Comparison of ENCODE assay signal across 22 mouse cellular contexts in genomic region chr4:132964064-132964463, GRCm38 (mm10). TPM values are rescaled to one million over a fixed set of nuclear protein-coding genes. Genes with fewer than 3 reads are reported as not detected.
A peak's percentile ranks its signal among the peaks of the same experiment; 100 is the strongest.
DNase-seq lines count a peak whose midpoint lies in the region; ATAC-seq and TF ChIP-seq lines count a peak whose summit lies in the region.
"Had no signal": no experiment of that assay in that cellular context is flagged by ENCODE, and none has a peak within 500 bp of the region (broad histone marks: within the 10 kb centered on the region; RNA-seq: fewer than 3 reads in every experiment).

No protein-coding gene starts in this region.

- H3K36me3 ChIP-seq in forebrain, embryonic 12.5 days (replicated peaks): no peaks in the 10 kb centered on the region
- no peaks in the 10 kb centered on the region for H3K36me3 ChIP-seq in forebrain, embryonic 15.5 days
- no peaks in the 10 kb centered on the region for H3K36me3 ChIP-seq in midbrain, embryonic 12.5 days
- H3K36me3 ChIP-seq in midbrain, embryonic 11.5 days (ENCODE audit: control insufficient read depth, insufficient read depth, low read length): no peaks in the 10 kb centered on the region
- H3K36me3 ChIP-seq in midbrain, embryonic 13.5 days: no peaks in the 10 kb centered on the region
- no peaks in the 10 kb centered on the region for H3K36me3 ChIP-seq in kidney, adult 2 months (ENCODE audit: control insufficient read depth, insufficient read depth, low read length)
- H3K36me3 ChIP-seq: G1E; liver, embryonic 13.5 days had no signal

- H3K9me3 ChIP-seq in forebrain, embryonic 12.5 days: no peaks in the 10 kb centered on the region
- H3K9me3 ChIP-seq in forebrain, embryonic 15.5 days: no peaks in the 10 kb centered on the region
- H3K9me3 ChIP-seq in midbrain, embryonic 12.5 days: no peaks in the 10 kb centered on the region
- H3K9me3 ChIP-seq in midbrain, embryonic 11.5 days (ENCODE audit: control insufficient read depth, low read length): no peaks in the 10 kb centered on the region
- H3K9me3 ChIP-seq in midbrain, embryonic 13.5 days: no peaks in the 10 kb centered on the region
- H3K9me3 ChIP-seq: G1E; liver, embryonic 13.5 days had no signal

- TF ChIP-seq POLR2A in kidney, adult 2 months (IDR thresholded peaks at IDR 0.05; ENCODE audit: low read depth, low read length): no peak

- no peak overlapping the region for H3K9ac ChIP-seq in forebrain, embryonic 12.5 days
- no peak overlapping the region for H3K9ac ChIP-seq in forebrain, embryonic 15.5 days (replicated peaks)
- H3K9ac ChIP-seq in midbrain, embryonic 12.5 days (replicated peaks): no peak overlapping the region
- H3K9ac ChIP-seq in midbrain, embryonic 11.5 days (ENCODE audit: low read length): no peak overlapping the region
- H3K9ac ChIP-seq in midbrain, embryonic 13.5 days (replicated peaks): no peak overlapping the region
- H3K9ac ChIP-seq: liver, embryonic 13.5 days had no signal

- no peak for TF ChIP-seq CTCF in kidney, adult 2 months (conservative IDR thresholded peaks at IDR 0.05; ENCODE audit: insufficient read depth, insufficient read length, low read depth, low read length)

- no peak for ATAC-seq in forebrain, embryonic 12.5 days (ENCODE audit: low FRiP score)
- ATAC-seq in forebrain, embryonic 15.5 days (replicated peaks): no peak
- ATAC-seq in midbrain, embryonic 12.5 days (ENCODE audit: low FRiP score, low read depth): no peak
- ATAC-seq in midbrain, embryonic 11.5 days (ENCODE audit: low FRiP score): no peak
- no peak for ATAC-seq in midbrain, embryonic 13.5 days
- ATAC-seq: Patski had no signal

- H3K4me3 ChIP-seq in forebrain, embryonic 12.5 days (replicated peaks): no peak overlapping the region
- H3K4me3 ChIP-seq in forebrain, embryonic 15.5 days: no peak overlapping the region
- no peak overlapping the region for H3K4me3 ChIP-seq in midbrain, embryonic 12.5 days
- H3K4me3 ChIP-seq in midbrain, embryonic 11.5 days (ENCODE audit: low read depth, low read length): no peak overlapping the region
- no peak overlapping the region for H3K4me3 ChIP-seq in midbrain, embryonic 13.5 days (replicated peaks)
- H3K4me3 ChIP-seq in kidney, adult 2 months (ENCODE audit: insufficient read depth, low read depth, low read length): no peak overlapping the region
- H3K4me3 ChIP-seq: gastrocnemius, adult 2 months; layer of hippocampus, adult 2 months; liver, embryonic 13.5 days had no signal

- H3K4me2 ChIP-seq in forebrain, embryonic 12.5 days: no peak overlapping the region
- H3K4me2 ChIP-seq in forebrain, embryonic 15.5 days (replicated peaks): no peak overlapping the region
- H3K4me2 ChIP-seq in midbrain, embryonic 12.5 days (replicated peaks): no peak overlapping the region
- no peak overlapping the region for H3K4me2 ChIP-seq in midbrain, embryonic 11.5 days
- no peak overlapping the region for H3K4me2 ChIP-seq in midbrain, embryonic 13.5 days (replicated peaks)
- H3K4me2 ChIP-seq: liver, embryonic 13.5 days had no signal

- no peaks in the 10 kb centered on the region for H3K27me3 ChIP-seq in forebrain, embryonic 12.5 days
- H3K27me3 ChIP-seq in forebrain, embryonic 15.5 days: no peaks in the 10 kb centered on the region
- H3K27me3 ChIP-seq in midbrain, embryonic 12.5 days: no peaks in the 10 kb centered on the region
- no peaks in the 10 kb centered on the region for H3K27me3 ChIP-seq in midbrain, embryonic 11.5 days (ENCODE audit: control insufficient read depth, insufficient read depth, low read length)
- H3K27me3 ChIP-seq in midbrain, embryonic 13.5 days: no peaks in the 10 kb centered on the region
- H3K27me3 ChIP-seq in kidney, adult 2 months (replicated peaks; ENCODE audit: control insufficient read depth, insufficient read depth, low read length): no peaks in the 10 kb centered on the region
- H3K27me3 ChIP-seq: liver, embryonic 13.5 days; Patski had no signal

- H3K27ac ChIP-seq in forebrain, embryonic 12.5 days: peak overlapping the region; percentile 78; the same call in 1 of the 2 replicates
- no peak overlapping the region for H3K27ac ChIP-seq in forebrain, embryonic 15.5 days (replicated peaks)
- peak overlapping the region; percentile 58 for H3K27ac ChIP-seq in midbrain, embryonic 12.5 days (replicated peaks)
- H3K27ac ChIP-seq in midbrain, embryonic 11.5 days (ENCODE audit: low read depth, low read length): no peak overlapping the region
- peak overlapping the region; percentile 64; the same call in 1 of the 2 replicates for H3K27ac ChIP-seq in midbrain, embryonic 13.5 days
- H3K27ac ChIP-seq in kidney, adult 2 months (ENCODE audit: insufficient read depth, low read depth, low read length): no peak overlapping the region
- H3K27ac ChIP-seq: gastrocnemius, adult 2 months; layer of hippocampus, adult 2 months; liver, embryonic 13.5 days; stomach, postnatal 0 days had no signal

- 25% methylated on average over 3 of the region's 3 CpGs for WGBS in forebrain, embryonic 12.5 days
- 28% methylated on average over 3 of the region's 3 CpGs for WGBS in forebrain, embryonic 15.5 days
- 21% methylated on average over 3 of the region's 3 CpGs for WGBS in midbrain, embryonic 12.5 days
- 26% methylated on average over 3 of the region's 3 CpGs for WGBS in midbrain, embryonic 11.5 days
- 27% methylated on average over 3 of the region's 3 CpGs for WGBS in midbrain, embryonic 13.5 days
- WGBS in kidney, adult 2 months: 89% methylated on average over 3 of the region's 3 CpGs

- H3K4me1 ChIP-seq in forebrain, embryonic 12.5 days: peaks cover 45% of the 10 kb centered on the region
- peaks cover 9% of the 10 kb centered on the region for H3K4me1 ChIP-seq in forebrain, embryonic 15.5 days
- peaks cover 38% of the 10 kb centered on the region for H3K4me1 ChIP-seq in midbrain, embryonic 12.5 days
- peaks cover 13% of the 10 kb centered on the region for H3K4me1 ChIP-seq in midbrain, embryonic 11.5 days (ENCODE audit: control insufficient read depth, insufficient read depth, low read length)
- peaks cover 32% of the 10 kb centered on the region for H3K4me1 ChIP-seq in midbrain, embryonic 13.5 days (replicated peaks)
- H3K4me1 ChIP-seq in kidney, adult 2 months (ENCODE audit: control insufficient read depth, insufficient read depth, low read length): peaks cover 12% of the 10 kb centered on the region

- DNase-seq in midbrain, embryonic 11.5 days (ENCODE audit: low spot score, missing footprints): no peak
- no peak for DNase-seq in adrenal gland, adult 8-10 months
- no peak for DNase-seq in kidney, adult 2 months
- DNase-seq: adrenal gland, postnatal 10 days; cerebellum, adult 8-10 months; cerebellum, postnatal 36 days; embryo, embryonic 11 days; gastrocnemius, adult 2 months; kidney, postnatal 25 days; liver, embryonic 13.5 days; lung, adult 2 months; lung, postnatal 14 days; thymus, adult 2 months; thymus, postnatal 4 days had no signal

RNA-seq across cellular contexts. Expression of gene Fgr, which starts 9.8 kb away (rescaled TPM):
- 0.12 and 0.20 TPM in 2 replicates for polyA plus RNA-seq in forebrain, embryonic 12.5 days (2016; fragmentation: Nextera tagmentation; extraction: Ambion mirVana)
- polyA plus RNA-seq in forebrain, embryonic 15.5 days (2015; fragmentation: Nextera tagmentation; extraction: Ambion mirVana): 0.06 TPM in 1 of 2 replicates, not detected in the other
- polyA plus RNA-seq in midbrain, embryonic 12.5 days (2016; fragmentation: Nextera tagmentation; extraction: Ambion mirVana): 0.08 and 0.12 TPM in 2 replicates
- not detected in 2 replicates for polyA plus RNA-seq in midbrain, embryonic 11.5 days (2014; fragmentation: Nextera tagmentation; extraction: Ambion mirVana)
- 0.12 TPM in 1 of 2 replicates, not detected in the other for polyA plus RNA-seq in midbrain, embryonic 13.5 days (2015; fragmentation: Nextera tagmentation; extraction: Ambion mirVana)
- under 1 TPM; 0.42 to 0.92 (median 0.64) TPM for total RNA-seq in adrenal gland, adult 8-10 months (2022)
- polyA plus RNA-seq in kidney, adult 2 months (2012; rRNA removed): 1.8 and 2.5 TPM in 2 replicates
- polyA plus RNA-seq: G1E, Patski had no signal

RNA-seq across cellular contexts. Expression of gene Fam76a, which starts 41.7 kb away (rescaled TPM):
- 30.3 and 31.3 TPM in 2 replicates for polyA plus RNA-seq in forebrain, embryonic 12.5 days (2016; fragmentation: Nextera tagmentation; extraction: Ambion mirVana)
- polyA plus RNA-seq in forebrain, embryonic 15.5 days (2015; fragmentation: Nextera tagmentation; extraction: Ambion mirVana): 51.2 and 52.4 TPM in 2 replicates
- 32.1 and 35.3 TPM in 2 replicates for polyA plus RNA-seq in midbrain, embryonic 12.5 days (2016; fragmentation: Nextera tagmentation; extraction: Ambion mirVana)
- polyA plus RNA-seq in midbrain, embryonic 11.5 days (2014; fragmentation: Nextera tagmentation; extraction: Ambion mirVana): 30.1 and 31.7 TPM in 2 replicates
- polyA plus RNA-seq in midbrain, embryonic 13.5 days (2015; fragmentation: Nextera tagmentation; extraction: Ambion mirVana): 39.1 and 45.1 TPM in 2 replicates
- total RNA-seq in adrenal gland, adult 8-10 months (2022): 10 to 100 TPM; 30.0 to 55.3 (median 45.3) TPM
- 15.9 and 16.6 TPM in 2 replicates for polyA plus RNA-seq in kidney, adult 2 months (2012; rRNA removed)

RNA-seq across cellular contexts. Expression of gene Ahdc1, which starts 47.0 kb away (rescaled TPM):
- 7.2 and 8.1 TPM in 2 replicates for polyA plus RNA-seq in forebrain, embryonic 12.5 days (2016; fragmentation: Nextera tagmentation; extraction: Ambion mirVana)
- 14.2 and 17.0 TPM in 2 replicates for polyA plus RNA-seq in forebrain, embryonic 15.5 days (2015; fragmentation: Nextera tagmentation; extraction: Ambion mirVana)
- polyA plus RNA-seq in midbrain, embryonic 12.5 days (2016; fragmentation: Nextera tagmentation; extraction: Ambion mirVana): 8.9 and 9.1 TPM in 2 replicates
- 4.9 and 5.3 TPM in 2 replicates for polyA plus RNA-seq in midbrain, embryonic 11.5 days (2014; fragmentation: Nextera tagmentation; extraction: Ambion mirVana)
- polyA plus RNA-seq in midbrain, embryonic 13.5 days (2015; fragmentation: Nextera tagmentation; extraction: Ambion mirVana): 10.4 and 12.6 TPM in 2 replicates
- total RNA-seq in adrenal gland, adult 8-10 months (2022): 100 to 1,000 TPM in 1 of 4 experiments, 10 to 100 TPM in 3; 72.0 to 109 (median 82.9) TPM
- polyA plus RNA-seq in kidney, adult 2 months (2012; rRNA removed): 22.2 and 23.3 TPM in 2 replicates

Comparison
In these comparisons a context has a peak if more than half of its experiments do, and no peak if none do; other contexts are left out.
1. H3K27ac ChIP-seq: peak in forebrain, embryonic 12.5 days (single experiment), midbrain, embryonic 12.5 days (single experiment) and midbrain, embryonic 13.5 days (single experiment); none in forebrain, embryonic 15.5 days (single experiment), midbrain, embryonic 11.5 days (single experiment) and kidney, adult 2 months (single experiment).